Mouse (Mus musculus): Measurements from ENCODE around the gene Pld2. TPM values are rescaled to one million over a fixed set of nuclear protein-coding genes. Genes with fewer than 3 reads are reported as not detected.

The Pld2 gene
- polyA plus RNA-seq, 1 experiment, result 28.6 TPM

DNA sequence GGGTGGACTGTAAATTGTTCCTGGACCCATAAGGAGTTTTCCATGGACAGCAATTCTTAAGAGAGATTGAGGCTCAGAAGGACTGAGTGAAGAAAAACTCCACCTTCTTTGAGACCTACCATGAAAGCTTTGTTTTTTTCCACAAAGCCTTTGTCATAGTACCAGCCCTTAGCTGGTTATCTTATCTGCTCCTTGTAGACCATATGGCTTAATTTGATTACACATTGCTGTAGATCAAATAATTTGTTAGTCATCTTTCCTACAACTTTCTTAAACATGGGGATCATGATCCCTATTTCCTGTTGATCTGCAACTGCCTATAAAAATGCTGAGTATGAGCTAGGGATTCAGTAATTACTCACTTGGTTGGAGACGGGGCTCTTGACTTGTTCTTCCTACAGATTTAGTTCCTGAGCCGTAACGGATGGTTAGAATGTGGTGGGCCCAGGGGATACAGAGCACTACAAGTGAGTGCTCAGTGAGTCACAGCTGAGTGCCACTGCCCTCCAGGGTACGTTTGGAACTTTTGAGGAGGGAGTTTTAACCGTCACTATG, 32.6 kb downstream of the Pld2 start:
- no peak for DNase-seq (ENCODE audit: extremely low spot score in 1 of 2, low spot score in 1 of 2)

DNA sequence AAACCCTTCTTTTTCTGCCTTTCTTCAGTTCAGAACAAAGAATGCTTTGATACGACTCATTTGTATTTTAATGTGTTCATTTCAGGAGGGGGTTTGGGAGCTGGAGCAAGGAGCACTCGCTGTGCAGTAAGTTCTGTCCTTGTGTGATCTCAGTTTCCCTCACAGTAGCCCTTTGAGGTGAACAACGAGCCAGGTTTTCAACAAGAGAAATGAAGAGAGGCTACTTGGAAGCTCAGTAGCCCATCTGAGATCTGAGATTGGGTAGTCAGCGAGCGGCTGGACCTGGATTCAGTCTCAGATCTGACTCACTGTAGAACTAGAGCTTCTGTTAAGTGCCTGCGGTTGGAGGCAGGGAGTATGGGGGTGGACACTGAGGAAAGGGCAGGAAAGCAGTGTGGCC, 34.0 kb downstream of the Pld2 start:
- peak in 1 of 2 experiments; percentile 48 for DNase-seq (ENCODE audit: extremely low spot score in 1 of 2, low spot score in 1 of 2)

DNA sequence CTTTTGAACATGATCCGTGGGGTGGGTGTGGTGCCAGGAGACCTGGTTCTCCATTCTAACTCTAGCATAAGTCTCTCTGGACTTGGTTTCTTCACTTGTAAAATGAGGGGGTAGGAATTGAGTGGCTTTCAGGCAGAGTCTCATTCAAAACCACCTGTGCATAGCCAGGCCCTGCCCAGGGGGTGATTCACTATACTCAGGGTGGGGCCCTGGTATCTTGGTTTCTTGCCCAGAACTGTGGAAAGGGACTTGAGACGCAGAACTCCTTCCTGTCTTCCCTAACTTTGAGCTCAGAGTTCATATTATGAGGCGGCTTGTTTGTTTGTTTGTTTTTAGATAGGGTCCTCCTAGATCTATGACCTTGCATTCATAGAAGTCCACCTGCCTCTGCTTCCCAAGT, 37.3 kb downstream of the Pld2 start:
- no peak for DNase-seq (ENCODE audit: extremely low spot score in 1 of 2, low spot score in 1 of 2)

DNA sequence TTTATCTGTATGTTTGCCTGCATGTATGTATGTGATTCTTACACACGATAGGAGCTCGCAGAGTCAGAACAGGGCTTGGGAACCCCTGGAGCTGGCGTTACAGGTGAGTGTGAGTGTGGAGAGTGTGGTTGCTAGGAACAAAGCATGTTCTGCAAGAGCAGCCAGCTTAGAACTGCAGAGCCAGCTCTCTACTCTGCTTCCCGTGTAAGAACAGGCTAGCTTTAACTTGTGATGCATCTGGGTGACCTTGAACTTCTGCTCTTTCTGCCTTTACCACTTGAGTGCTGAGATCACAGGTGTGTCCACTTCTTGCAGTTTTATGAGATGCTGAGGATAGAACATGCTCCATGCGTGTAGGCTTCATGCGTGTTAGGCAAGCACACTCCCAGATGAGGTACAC, 39.1 kb downstream of the Pld2 start:
- DNase-seq (ENCODE audit: extremely low spot score in 1 of 2, low spot score in 1 of 2), result no peak

DNA sequence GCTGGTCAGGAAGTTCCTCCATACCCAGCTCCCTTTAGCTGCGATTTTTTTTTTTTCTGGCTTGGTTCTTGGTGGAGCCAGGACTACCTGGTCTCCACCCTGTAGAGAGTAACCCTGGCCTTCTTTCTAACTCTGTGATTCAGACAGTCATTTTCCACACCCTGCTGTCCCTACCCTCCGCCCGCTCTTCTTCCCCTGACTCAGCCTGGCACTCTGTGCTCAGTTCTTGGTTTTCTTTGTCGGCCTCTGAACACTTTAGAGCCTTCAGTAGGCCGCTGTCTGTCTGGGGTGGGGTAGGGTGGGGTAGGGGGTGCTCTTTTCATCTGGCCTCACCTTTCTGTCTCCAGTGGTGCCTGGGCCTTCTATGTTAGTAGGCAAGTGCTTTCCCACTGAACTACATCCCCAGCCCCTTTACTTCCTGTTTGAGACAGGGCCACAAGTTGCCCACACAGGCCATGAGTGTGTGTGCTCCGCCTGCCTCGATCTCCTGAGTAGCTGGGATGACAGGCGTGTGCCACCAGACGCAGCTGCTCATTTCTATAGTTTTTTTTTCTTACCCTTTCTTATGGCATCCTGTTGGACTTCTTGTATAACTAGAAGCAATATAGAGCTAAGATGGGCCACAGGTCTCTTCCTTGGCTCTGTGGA, 40.0 kb downstream of the Pld2 start:
- DNase-seq (ENCODE audit: extremely low spot score in 1 of 2, low spot score in 1 of 2), result no peak

DNA sequence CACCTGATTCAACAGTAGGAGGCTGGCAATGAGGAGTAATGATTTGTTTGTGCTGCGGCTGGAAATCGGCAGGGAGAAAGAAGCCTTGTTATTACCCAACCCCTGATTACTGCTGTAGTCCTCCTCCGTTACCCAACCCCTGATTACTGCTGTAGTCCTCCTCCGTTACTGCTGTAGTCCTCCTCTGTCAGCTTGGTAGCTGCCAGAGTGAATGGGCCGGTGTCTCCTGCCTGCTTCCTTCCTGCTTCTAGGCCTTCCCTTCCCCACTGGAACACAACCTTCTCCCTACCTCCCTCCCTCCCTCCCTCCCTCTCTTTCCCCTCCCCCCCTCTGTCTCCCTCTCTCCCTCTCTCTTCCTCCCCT, 40.5 kb downstream of the Pld2 start:
- DNase-seq (ENCODE audit: extremely low spot score in 1 of 2, low spot score in 1 of 2), result no peak

DNA sequence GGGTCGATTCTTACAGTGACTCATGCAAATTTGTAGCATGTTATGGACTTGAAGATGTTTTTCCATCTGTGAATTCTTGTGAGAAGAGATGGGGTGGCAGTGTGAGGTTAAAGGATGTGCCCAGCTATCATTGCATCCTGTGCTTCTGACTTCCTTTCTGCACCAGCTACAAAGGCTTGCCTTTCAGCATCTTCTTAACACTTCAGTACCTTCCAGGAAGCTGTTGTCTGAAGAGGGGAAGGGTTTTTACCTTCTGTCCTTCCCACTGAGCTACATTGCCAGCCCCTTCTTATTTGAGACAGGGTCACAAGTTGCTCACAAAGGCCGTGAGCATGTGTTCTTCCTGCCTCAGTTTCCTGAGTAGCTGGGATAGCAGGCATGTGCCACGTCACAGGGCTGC, 41.1 kb downstream of the Pld2 start:
- DNase-seq (ENCODE audit: extremely low spot score in 1 of 2, low spot score in 1 of 2), result no peak

DNA sequence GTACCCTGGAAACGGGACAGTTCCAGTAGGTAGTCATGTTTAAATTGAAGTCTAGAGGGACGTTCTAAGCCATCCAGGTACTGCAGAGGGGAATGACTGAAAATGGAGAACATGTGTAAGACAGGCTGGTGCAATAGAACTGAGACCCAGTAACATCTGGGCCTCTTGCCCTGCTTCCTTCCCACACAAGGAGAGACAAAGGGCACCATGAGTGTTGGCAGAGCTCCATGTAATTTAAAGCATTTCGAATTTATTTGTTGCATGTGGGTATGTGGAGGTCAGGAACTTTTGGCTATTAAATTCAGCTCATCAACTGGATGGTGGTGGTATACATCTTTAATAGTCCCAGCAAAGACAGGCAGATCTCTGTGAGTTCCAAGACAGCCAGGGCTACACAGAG, 42.3 kb downstream of the Pld2 start:
- no peak for DNase-seq (ENCODE audit: extremely low spot score in 1 of 2, low spot score in 1 of 2)

DNA sequence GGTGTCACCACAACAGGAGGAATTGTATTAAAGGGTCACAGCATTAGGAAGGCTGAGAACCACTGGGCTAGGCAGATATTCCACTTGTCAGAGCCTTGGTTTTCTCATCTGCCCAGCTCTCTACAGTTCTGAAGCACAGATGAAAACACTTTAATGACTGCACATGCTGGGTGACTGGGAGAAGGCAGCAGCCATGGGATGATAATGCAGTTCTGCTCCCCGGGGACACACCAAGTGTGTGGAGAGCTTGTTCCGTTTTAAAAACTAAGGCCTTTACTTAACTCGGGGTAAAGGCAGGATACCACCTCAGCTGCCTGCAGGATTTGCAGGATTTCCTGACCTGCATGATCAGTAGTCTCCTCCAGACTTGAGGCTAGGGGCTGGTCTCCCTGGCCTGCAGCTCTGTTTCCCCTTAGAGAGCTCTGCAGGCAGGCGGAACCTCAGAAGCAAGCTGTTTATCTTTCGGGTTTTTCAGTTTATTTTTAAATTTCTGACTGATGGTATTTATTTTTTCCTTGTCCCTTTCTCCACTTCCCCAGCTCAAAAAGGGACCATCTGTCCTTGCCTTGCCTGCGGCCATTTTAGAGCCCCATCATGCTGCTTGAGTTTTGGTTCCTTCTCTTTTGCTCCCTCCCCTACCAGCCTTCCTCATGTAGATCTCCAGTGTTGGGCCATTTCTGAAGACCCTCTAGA, 43.3 kb downstream of the Pld2 start:
- no peak for DNase-seq (ENCODE audit: extremely low spot score in 1 of 2, low spot score in 1 of 2)

DNA sequence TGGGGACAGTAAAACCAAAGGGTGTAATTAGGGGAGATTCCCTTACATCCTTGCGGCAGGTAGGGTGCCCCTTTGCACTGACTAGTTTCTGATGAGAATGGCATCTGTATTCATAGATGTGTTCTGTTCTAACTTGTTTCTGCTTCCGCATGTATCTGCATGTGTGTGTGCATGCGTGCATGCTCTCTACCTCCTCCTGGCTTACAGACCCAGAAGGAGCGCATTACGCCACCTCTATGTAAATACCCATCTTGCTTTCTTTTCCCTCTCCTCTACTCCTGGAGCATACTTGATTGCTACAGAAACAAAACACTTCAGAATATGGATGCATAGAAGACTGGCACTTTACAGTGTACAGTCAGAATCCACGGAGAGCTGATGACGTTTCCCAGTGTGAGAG, 43.9 kb downstream of the Pld2 start:
- DNase-seq (ENCODE audit: extremely low spot score in 1 of 2, low spot score in 1 of 2), result no peak

DNA sequence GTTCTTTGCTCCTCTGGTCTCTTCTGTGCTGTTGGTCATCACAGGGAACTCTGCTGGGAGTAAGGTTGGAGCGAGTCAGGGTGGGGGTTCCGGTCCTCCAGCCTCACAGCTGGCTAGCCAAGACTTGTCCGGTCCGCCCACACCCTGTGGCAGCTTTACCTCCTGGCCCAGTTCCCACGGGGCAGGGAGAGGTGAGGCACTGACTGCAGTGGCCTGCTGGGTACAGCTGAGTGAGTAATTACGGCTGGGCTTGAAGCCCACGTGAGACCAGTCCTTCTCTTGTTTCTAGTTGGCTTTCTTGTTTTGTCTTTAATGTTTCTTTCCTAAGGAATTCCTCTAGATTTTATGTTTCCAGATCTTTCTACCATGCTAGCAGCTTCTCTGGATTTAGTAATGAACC, 45.6 kb downstream of the Pld2 start:
- no peak for DNase-seq (ENCODE audit: extremely low spot score in 1 of 2, low spot score in 1 of 2)

DNA sequence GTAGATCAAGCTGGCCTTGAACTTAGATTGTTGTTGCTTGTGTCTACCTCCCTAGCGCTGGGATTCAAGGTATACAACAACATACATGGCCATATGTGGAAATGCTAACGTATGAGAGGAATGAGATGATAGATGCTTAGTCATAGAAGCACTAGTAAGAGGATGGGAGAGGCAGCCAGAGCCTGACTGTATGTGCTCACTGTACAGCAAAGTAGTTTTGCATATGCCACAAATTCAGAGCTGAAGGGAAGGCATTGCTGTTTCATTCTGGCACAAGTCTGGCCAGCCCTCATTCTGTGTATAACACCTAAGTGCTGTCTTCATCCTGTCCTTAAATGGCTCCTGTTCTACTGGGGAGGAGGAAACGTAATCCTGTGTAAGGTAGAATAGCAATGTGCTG, 46.4 kb downstream of the Pld2 start:
- no peak for DNase-seq (ENCODE audit: extremely low spot score in 1 of 2, low spot score in 1 of 2)

DNA sequence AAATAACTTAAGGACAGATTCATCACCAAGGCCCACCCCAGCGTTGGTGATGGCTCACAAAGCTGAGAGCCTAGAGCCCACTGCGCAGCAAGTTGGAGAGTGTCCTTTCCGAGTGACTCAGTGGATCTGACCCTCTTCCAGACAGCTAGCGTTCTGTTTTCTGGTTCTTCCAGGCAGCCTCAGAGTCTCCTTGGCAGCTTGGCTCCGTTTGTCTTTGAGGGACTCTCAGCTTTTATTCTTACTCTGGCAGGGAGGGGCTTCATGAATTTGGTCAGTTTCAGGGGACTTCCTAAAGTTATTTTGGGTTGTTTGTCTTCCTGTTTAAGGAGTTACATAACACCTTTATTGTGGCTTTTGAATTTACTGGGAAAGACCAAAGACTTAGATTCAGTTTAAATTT, 47.1 kb downstream of the Pld2 start:
- no peak for DNase-seq (ENCODE audit: extremely low spot score in 1 of 2, low spot score in 1 of 2)

DNA sequence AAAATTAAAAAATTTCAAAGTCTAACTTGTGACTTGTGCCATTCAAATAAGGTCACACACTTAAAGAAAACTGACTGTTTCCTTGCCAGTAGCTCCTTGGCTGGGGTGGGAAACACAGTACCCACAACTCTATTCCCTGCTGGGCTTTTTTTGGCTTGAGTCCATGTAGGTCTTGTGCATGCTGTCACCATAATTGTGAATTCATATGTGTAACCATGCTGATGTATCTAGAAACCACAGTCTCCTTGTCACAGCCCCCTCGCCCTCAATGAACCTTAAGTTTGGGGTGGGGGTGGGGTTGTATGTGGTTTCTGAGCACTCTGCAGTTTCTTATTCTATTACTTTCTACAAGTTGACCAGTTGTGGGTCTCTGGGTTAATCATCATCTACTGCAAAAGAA, 51.9 kb downstream of the Pld2 start:
- no peak for DNase-seq (ENCODE audit: extremely low spot score in 1 of 2, low spot score in 1 of 2)

DNA sequence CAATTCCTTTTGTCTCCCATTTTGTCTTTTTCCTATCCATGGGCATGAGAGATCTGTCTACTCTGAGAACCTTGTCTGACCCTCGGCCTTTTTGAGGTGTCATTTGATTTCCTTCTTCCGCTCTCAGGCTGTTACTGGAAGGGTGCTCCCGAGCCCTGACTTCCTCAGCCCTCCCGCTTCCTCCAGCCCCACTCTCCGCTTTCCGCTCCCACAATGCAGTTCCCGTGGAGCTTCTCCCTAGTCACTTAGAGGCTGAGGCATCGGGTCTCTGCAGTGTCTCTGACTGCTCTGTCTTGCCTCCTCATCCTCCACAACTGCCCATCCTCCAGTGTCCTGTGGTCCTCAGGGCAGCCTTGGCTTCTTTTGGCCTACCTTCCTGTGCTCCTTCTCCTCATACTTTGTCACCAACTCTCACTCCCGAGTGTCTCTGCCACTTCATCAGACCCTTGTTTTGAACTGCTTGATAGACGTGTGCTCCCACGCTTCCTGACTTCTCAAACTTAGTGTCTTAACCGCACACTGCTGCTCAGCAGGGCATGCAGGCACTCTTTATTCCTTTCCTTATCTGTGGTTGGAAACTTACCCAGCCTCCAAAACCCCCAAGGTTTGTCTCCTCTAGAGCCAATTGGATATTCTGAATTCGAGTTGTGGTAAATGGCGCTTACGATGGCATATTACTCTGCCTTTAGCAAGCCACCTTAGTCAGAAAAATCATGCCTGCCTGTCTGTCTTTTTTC, 54.6 kb downstream of the Pld2 start:
- DNase-seq (ENCODE audit: extremely low spot score in 1 of 2, low spot score in 1 of 2), result no peak

DNA sequence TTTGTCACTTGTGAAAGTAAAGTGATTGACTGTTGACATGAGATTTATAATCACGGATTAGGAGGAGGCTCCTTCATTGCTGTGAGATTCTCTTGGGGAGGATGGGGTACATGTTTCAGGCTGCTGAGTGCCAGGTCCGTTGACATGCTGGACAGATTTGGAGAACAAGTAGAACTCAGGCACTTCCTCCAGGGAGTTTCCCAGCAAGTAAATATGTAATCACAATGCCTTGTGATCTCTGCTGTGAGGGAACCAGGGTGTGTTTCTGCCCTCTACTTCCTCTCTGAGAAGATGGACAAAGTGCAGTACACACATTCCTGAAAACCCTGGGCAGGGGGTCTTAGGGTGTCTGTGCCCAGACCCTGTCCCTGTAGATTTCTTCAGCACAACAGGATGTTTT, 55.8 kb downstream of the Pld2 start:
- no peak for DNase-seq (ENCODE audit: extremely low spot score in 1 of 2, low spot score in 1 of 2)

DNA sequence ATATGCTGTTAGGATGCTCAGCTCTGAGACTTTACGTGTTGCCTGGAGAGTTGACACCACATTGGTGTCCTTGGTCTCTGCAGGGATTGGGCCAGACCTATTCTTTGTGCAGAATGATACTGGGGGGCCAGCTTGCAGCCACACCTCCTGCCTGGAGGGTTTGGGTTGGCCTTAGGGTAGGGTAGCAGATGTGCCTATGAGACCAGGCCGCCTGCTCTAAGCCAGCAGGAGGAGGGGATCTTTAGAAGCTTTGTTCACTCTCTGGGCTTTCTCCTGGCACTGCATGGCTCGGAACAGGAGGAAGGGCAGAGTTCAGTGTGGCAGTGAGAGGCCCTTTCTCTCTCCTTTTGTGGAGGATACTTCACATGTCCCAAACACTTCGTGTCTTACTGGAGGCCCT, 56.2 kb downstream of the Pld2 start:
- no peak for DNase-seq (ENCODE audit: extremely low spot score in 1 of 2, low spot score in 1 of 2)

DNA sequence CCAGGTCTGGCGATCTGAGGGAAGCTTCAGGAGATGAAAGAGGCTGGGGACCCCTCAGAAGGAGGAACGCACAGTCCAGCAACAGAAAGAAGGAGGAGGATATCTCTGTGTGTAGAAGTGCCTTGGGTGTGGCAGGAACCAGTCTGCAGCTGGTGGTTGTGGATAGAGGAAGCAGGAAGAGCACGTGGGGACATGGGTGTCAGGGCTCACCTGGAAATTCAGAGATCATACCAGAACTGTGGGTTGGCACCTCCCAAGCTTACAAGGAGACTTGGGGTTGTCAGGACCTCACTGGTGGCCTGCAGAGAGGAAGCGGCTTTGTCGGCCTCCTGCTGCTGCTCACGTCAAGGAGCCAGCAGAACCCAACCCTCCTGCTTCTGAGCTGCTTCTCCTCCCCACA, 57.4 kb downstream of the Pld2 start:
- no peak for DNase-seq (ENCODE audit: extremely low spot score in 1 of 2, low spot score in 1 of 2)

DNA sequence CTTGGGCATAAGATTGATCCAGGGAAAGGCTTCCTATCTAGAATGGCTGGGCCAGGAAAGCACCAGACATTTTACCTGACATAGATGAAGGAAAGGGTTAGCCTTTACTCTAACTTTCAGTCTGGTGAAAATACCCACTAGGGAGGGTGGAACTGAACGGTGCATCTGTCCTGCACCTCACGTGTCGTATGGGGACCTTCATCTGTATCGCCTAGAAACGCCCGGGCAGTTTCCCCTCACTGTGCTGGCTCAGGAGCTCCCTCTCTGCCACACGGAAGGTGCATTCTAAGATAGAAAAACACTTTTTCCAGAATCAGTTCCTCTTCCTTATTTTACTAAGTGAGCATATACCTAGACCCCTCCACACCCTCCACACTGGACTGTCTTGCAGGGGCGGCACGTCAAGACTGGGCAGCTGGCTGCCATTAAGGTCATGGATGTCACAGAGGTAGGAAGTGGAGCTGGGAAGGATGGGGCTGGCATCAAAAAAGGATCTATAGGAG, 58.6 kb downstream of the Pld2 start:
- DNase-seq (ENCODE audit: extremely low spot score in 1 of 2, low spot score in 1 of 2), result no peak

DNA sequence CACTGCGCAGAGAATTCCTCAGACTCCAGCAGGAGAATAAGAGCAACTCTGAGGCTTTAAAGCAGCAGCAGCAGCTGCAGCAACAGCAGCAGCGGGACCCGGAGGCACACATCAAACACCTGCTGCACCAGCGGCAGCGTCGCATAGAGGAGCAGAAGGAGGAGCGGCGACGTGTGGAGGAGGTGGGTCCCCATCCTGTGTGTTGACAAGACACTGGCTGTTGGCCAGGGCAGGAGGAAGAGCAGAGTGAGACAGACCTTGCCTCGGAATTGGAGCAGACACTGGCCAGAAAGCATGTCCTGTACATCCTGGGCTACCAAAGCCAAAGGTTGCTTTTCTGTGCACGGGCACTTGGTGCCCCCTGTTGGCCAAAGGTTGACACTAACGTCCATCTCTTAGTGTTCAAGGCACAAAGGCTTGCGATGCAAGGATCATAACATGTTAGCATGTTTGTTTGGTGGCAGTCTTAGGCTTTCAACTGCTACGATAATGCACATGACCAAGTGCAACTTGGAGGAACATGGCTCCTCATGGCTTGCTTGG, 65.2 kb downstream of the Pld2 start:
- DNase-seq (ENCODE audit: extremely low spot score in 1 of 2, low spot score in 1 of 2), result peak; percentile 58 to 84

DNA sequence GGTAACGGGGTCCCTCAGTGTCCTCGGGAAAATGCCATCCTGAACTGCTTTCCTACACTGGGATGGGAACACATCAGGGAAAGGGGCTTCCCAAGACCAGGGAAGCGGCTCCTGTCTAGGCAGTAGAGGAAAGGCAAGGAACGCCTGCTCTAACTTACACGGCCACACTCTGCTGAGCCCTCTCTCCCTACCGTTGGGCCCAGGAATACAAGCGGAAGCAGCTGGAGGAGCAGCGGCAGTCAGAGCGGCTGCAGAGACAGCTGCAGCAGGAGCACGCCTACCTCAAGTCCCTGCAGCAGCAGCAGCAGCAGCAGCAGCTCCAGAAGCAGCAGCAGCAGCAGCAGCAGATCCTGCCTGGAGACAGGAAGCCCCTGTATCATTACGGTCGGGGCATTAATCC, 66.9 kb downstream of the Pld2 start:
- no peak for DNase-seq (ENCODE audit: extremely low spot score in 1 of 2, low spot score in 1 of 2)

All from frontal cortex, adult 2 months (tissue).